Mouse (Mus musculus): ENCODE measurements at regions not wholly inside any gene's neighbourhood (a gene's known extent, or its start where the extent isn't known, plus 50 kb on each side); places are given as distances from the start of the nearest gene placed in this dataset.

- H3K4me3 ChIP-seq (replicated peaks), result no peak overlapping the region
Measured at GRCm38 (mm10) chr4:69576256-69576655, 622.1 kb upstream of the Brinp1 start.

GRCm38 (mm10) chr4:69548104-69548503, 593.9 kb upstream of the Brinp1 start:
- Histone ChIP-seq H3K9ac (replicated peaks) (no peak overlapping the region), H3K4me1 (no peaks in the 10 kb centered on the region), H3K4me3 (replicated peaks) (no peak overlapping the region), H3K36me3 (no peaks in the 10 kb centered on the region), H3K27me3 (replicated peaks) (no peaks in the 10 kb centered on the region), H3K9me3 (replicated peaks) (no peaks in the 10 kb centered on the region), H3K27ac (replicated peaks) (no peak overlapping the region), H3K4me2 (no peak overlapping the region)
- WGBS, result 83% methylated on average over 2 of the region's 2 CpGs
- no peak for ATAC-seq (ENCODE audit: low FRiP score)

More at GRCm38 (mm10) chr4:69576256-69576655, 622.1 kb upstream of the Brinp1 start:
- H3K27me3 ChIP-seq (replicated peaks), result no peaks in the 10 kb centered on the region
- H3K4me1 ChIP-seq, result no peaks in the 10 kb centered on the region
- WGBS, result 81% methylated on average over 3 of the region's 3 CpGs
- no peak overlapping the region for H3K27ac ChIP-seq (replicated peaks)
- no peak overlapping the region for H3K4me2 ChIP-seq
- H3K36me3 ChIP-seq, result no peaks in the 10 kb centered on the region
- no peaks in the 10 kb centered on the region for H3K9me3 ChIP-seq (replicated peaks)
- no peak for ATAC-seq (ENCODE audit: low FRiP score)
- H3K9ac ChIP-seq (replicated peaks), result no peak overlapping the region

- no peak overlapping the region for H3K4me3 ChIP-seq (replicated peaks)
- WGBS, result 70% methylated on average over 6 of the region's 6 CpGs
Measured at GRCm38 (mm10) chr4:69538172-69538908, 584.1 kb upstream of the Brinp1 start.

GRCm38 (mm10) chr4:69533107-69533506, 578.9 kb upstream of the Brinp1 start:
- Histone ChIP-seq H3K27ac (replicated peaks) (no peak overlapping the region), H3K4me1 (no peaks in the 10 kb centered on the region), H3K9me3 (replicated peaks) (no peaks in the 10 kb centered on the region), H3K36me3 (no peaks in the 10 kb centered on the region), H3K4me3 (replicated peaks) (no peak overlapping the region), H3K27me3 (replicated peaks) (no peaks in the 10 kb centered on the region), H3K4me2 (no peak overlapping the region), H3K9ac (replicated peaks) (no peak overlapping the region)
- no peak for ATAC-seq (ENCODE audit: low FRiP score)
- 76% methylated on average over 3 of the region's 3 CpGs for WGBS

More at GRCm38 (mm10) chr4:69538172-69538908, 584.1 kb upstream of the Brinp1 start:
- Histone ChIP-seq H3K4me1 (no peaks in the 10 kb centered on the region), H3K27ac (replicated peaks) (no peak overlapping the region), H3K4me2 (no peak overlapping the region), H3K9ac (replicated peaks) (no peak overlapping the region), H3K36me3 (no peaks in the 10 kb centered on the region), H3K27me3 (replicated peaks) (no peaks in the 10 kb centered on the region), H3K9me3 (replicated peaks) (no peaks in the 10 kb centered on the region)
- no peak for ATAC-seq (ENCODE audit: low FRiP score)

- Histone ChIP-seq H3K27me3 (replicated peaks) (no peaks in the 10 kb centered on the region), H3K9ac (replicated peaks) (no peak overlapping the region), H3K4me1 (no peaks in the 10 kb centered on the region), H3K4me2 (no peak overlapping the region), H3K27ac (replicated peaks) (no peak overlapping the region), H3K36me3 (no peaks in the 10 kb centered on the region), H3K9me3 (replicated peaks) (no peaks in the 10 kb centered on the region), H3K4me3 (replicated peaks) (no peak overlapping the region)
- WGBS, result 68% methylated on average over 2 of the region's 2 CpGs
- ATAC-seq (ENCODE audit: low FRiP score), result no peak; the same call in 1 of the 2 replicates
Measured at GRCm38 (mm10) chr4:69523112-69523511, 568.9 kb upstream of the Brinp1 start.

- no peaks in the 10 kb centered on the region for H3K36me3 ChIP-seq
- no peak overlapping the region for H3K4me2 ChIP-seq
- no peaks in the 10 kb centered on the region for H3K4me1 ChIP-seq
- no peak overlapping the region for H3K4me3 ChIP-seq (replicated peaks)
- no peaks in the 10 kb centered on the region for H3K27me3 ChIP-seq (replicated peaks)
- no peak overlapping the region for H3K9ac ChIP-seq (replicated peaks)
- no peak for ATAC-seq (ENCODE audit: low FRiP score)
- 86% methylated on average over 4 of the region's 4 CpGs for WGBS
- no peaks in the 10 kb centered on the region for H3K9me3 ChIP-seq (replicated peaks)
- no peak overlapping the region for H3K27ac ChIP-seq (replicated peaks)
Measured at GRCm38 (mm10) chr4:69508281-69508680, 554.1 kb upstream of the Brinp1 start.

GRCm38 (mm10) chr4:69471200-69471599, 517.0 kb upstream of the Brinp1 start:
- no peak overlapping the region for H3K9ac ChIP-seq (replicated peaks)
- no peak overlapping the region for H3K4me2 ChIP-seq
- ATAC-seq (ENCODE audit: low FRiP score), result peak; percentile 74; the same call in 1 of the 2 replicates
- H3K27me3 ChIP-seq (replicated peaks), result no peaks in the 10 kb centered on the region
- H3K4me3 ChIP-seq (replicated peaks), result no peak overlapping the region
- no peak overlapping the region for H3K27ac ChIP-seq (replicated peaks)
- H3K9me3 ChIP-seq (replicated peaks), result no peaks in the 10 kb centered on the region
- no peaks in the 10 kb centered on the region for H3K4me1 ChIP-seq
- WGBS, result 95% methylated on average over 1 of the region's 1 CpGs
- H3K36me3 ChIP-seq, result no peaks in the 10 kb centered on the region

GRCm38 (mm10) chr4:69459990-69460389, 505.8 kb upstream of the Brinp1 start:
- Histone ChIP-seq H3K4me3 (replicated peaks) (no peak overlapping the region), H3K27me3 (replicated peaks) (no peaks in the 10 kb centered on the region), H3K27ac (replicated peaks) (no peak overlapping the region), H3K4me1 (no peaks in the 10 kb centered on the region), H3K9ac (replicated peaks) (no peak overlapping the region), H3K9me3 (replicated peaks) (no peaks in the 10 kb centered on the region), H3K4me2 (no peak overlapping the region), H3K36me3 (no peaks in the 10 kb centered on the region)
- no peak for ATAC-seq (ENCODE audit: low FRiP score)

GRCm38 (mm10) chr4:69456420-69456819, 502.2 kb upstream of the Brinp1 start:
- Histone ChIP-seq H3K36me3 (no peaks in the 10 kb centered on the region), H3K9ac (replicated peaks) (no peak overlapping the region), H3K9me3 (replicated peaks) (no peaks in the 10 kb centered on the region), H3K4me1 (no peaks in the 10 kb centered on the region), H3K4me3 (replicated peaks) (no peak overlapping the region), H3K4me2 (no peak overlapping the region), H3K27me3 (replicated peaks) (no peaks in the 10 kb centered on the region), H3K27ac (replicated peaks) (no peak overlapping the region)
- ATAC-seq (ENCODE audit: low FRiP score), result no peak
- 86% methylated on average over 4 of the region's 4 CpGs for WGBS

- Histone ChIP-seq H3K9ac (replicated peaks) (no peak overlapping the region), H3K27ac (replicated peaks) (no peak overlapping the region), H3K9me3 (replicated peaks) (no peaks in the 10 kb centered on the region), H3K4me2 (no peak overlapping the region), H3K4me3 (replicated peaks) (no peak overlapping the region), H3K4me1 (no peaks in the 10 kb centered on the region), H3K36me3 (no peaks in the 10 kb centered on the region), H3K27me3 (replicated peaks) (no peaks in the 10 kb centered on the region)
- no peak for ATAC-seq (ENCODE audit: low FRiP score)
- WGBS, result 92% methylated on average over 6 of the region's 6 CpGs
Measured at GRCm38 (mm10) chr4:69446161-69446560, 492.0 kb upstream of the Brinp1 start.

GRCm38 (mm10) chr4:69443956-69444355, 489.8 kb upstream of the Brinp1 start:
- H3K9ac ChIP-seq (replicated peaks), result no peak overlapping the region
- WGBS, result 91% methylated on average over 2 of the region's 2 CpGs
- no peak for ATAC-seq (ENCODE audit: low FRiP score)
- no peaks in the 10 kb centered on the region for H3K4me1 ChIP-seq
- no peaks in the 10 kb centered on the region for H3K9me3 ChIP-seq (replicated peaks)
- H3K4me2 ChIP-seq, result no peak overlapping the region
- H3K36me3 ChIP-seq, result no peaks in the 10 kb centered on the region
- no peaks in the 10 kb centered on the region for H3K27me3 ChIP-seq (replicated peaks)
- no peak overlapping the region for H3K4me3 ChIP-seq (replicated peaks)
- H3K27ac ChIP-seq (replicated peaks), result no peak overlapping the region

GRCm38 (mm10) chr4:69435390-69435789, 481.2 kb upstream of the Brinp1 start:
- no peaks in the 10 kb centered on the region for H3K9me3 ChIP-seq (replicated peaks)
- ATAC-seq (ENCODE audit: low FRiP score), result no peak

More at GRCm38 (mm10) chr4:69435390-69435789, 481.2 kb upstream of the Brinp1 start:
- Histone ChIP-seq H3K4me1 (no peaks in the 10 kb centered on the region), H3K9ac (replicated peaks) (no peak overlapping the region), H3K27me3 (replicated peaks) (no peaks in the 10 kb centered on the region), H3K36me3 (no peaks in the 10 kb centered on the region), H3K27ac (replicated peaks) (no peak overlapping the region), H3K4me2 (no peak overlapping the region), H3K4me3 (replicated peaks) (no peak overlapping the region)
- 92% methylated on average over 9 of the region's 9 CpGs for WGBS
